Mouse (Mus musculus) urinary bladder, adult 18-20 months (tissue): ENCODE results near the gene Aldh1a1.
"Not testable (repeated sequence)": the region's sequence is repeated elsewhere in the genome, so short reads cannot be mapped to it uniquely, and the experiment has no call there.

Experiments
- DNase-seq, 2 experiments: peaks; one replicate each; pipeline ENCODE4 v3.0.0; 2022; ENCODE audit warnings: low spot score in 2 of 2, mixed read lengths in 2 of 2

Aldh1a1 gene

DNA sequence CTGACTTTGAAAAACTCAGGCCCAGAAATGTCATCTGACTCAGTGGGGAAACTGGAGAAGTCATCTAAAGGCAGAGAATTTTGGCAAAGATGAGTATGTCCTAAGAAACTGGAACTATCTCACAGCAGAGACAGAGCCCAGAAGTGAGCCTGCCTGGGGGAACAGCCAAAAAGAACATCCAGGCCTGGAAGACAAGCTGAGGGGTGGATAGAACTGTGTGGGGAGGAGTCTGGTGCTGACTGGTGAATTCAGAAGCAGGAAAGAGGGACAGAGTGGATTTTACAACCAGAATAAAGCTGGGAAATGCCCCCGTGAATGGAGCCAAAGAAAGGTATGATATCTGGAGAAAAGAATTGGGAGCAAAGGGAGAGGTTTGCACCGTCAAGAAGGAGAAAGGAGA, at the start of gene Aldh1a1:
Aldh1a1 (plus strand) TSS at position 225 of the 400 bp plus-strand sequence.
- peak in 1 of 2 experiments; percentile 64 for DNase-seq

DNA sequence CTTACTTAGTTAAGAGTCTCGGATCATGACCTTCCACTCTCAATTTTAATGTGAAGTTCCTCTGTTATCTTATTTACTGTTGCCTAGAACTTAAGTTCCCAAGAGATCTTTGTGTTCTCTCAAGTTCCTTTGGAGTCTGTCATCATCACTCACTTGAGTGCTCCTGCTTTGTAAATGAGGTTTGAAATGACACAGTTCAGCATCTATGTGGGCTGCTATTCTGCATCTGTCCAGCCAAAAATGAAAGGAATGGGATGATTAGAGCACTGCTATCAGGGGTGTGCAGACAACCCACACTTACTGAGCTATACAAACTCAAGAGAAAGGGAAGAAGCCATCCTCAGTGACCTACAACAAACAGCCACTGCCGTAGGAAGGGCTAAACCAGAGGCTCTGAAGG, 44.7 kb upstream of the Aldh1a1 start:
- no peak for DNase-seq

DNA sequence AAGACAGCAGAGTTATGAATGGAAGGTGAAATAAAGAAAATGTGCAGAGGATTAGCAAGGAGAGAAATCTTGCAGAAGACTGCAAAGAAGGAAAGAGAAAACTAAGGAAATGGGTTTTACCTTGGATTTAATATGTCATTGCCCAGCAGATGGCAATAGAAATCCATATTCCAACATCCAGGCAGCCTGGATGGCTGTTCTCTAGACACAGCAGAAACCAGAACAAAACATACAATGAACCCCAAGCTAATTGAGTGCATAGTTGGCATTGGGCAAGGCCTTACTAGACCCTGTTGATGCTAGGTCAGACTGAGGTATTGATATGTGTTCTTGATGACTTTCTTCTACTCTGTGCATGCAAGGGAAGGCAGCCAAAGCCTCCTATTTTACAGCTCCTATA, 43.0 kb upstream of the Aldh1a1 start:
- DNase-seq, result no peak

DNA sequence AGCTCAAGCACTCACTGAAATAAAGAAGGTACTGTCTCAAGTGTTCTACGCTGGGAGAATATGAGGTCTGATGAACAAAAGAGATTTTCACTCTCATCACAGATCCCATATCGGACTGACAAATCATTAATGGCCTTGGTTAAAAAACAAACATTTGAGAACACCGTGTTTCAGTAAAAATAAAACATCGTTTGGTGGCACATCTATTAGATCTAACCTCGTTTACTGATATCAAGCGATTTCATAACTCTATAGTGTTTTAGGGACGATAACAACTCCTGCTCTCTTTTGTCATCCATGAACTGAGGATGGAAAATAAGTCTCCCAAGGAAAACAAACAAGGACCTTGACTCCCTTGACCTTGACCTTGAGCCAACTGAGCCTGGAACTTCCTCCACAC, 41.5 kb upstream of the Aldh1a1 start:
- DNase-seq, result no peak

DNA sequence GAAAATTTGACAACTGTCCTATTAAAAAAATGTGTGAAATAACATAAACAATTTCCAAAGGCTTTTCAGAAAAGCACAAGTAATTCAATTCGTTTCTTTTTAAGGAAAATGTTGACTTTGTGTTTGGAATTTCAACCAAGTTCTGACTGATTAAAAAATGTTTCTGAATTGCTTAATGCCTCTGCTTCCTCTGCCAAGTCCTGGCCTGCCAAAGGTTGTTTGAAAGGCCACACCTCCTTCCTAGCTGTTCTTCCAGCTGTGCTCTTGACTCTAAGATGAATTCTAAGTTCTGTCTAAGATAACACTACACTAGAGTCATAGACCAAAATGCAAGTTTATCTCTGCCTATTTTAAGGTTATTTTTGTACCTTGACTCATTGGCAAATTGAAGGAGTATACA, 8.0 kb upstream of the Aldh1a1 start:
- DNase-seq, result peak in 1 of 2 experiments; percentile 59

DNA sequence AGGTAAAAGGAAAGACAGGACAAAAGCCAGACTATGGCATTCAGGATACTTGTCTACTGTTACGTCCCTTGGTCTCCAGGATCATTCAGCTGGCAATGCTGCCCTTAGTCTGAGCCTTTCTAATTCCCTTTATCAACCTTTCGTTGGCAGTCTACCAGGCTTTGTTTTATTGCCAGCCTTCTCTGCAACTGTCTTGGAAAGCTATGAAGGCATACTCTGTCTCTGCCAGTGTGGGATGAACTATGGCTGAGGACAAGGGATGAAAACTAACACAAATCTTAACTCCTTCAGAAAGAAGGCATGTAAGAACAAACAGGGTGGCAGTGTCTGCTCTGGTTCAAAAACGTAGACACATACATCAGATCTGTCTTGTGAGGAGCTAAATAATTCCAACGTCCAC, 565 bp upstream of the Aldh1a1 start:
- peak in 1 of 2 experiments; percentile 15 for DNase-seq

DNA sequence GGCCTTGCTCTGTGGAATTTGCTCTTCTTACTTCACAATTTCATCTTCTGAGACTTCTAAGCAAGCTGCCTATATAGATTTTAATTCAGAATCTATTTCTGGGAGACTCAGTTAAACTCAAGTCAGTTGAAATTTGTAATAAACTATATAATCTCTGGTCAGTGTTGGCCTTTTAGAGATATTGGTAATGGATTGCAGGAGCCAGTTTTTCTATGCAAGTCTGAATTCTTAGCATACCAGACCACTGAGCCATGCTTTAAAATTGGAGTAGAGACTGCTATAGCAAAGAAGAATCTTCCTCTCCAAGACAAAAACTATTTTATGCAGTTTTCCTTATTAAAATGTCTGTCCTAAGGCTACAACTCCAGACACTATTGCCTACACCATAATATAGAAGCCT, 4.0 kb downstream of the Aldh1a1 start:
- no peak for DNase-seq

DNA sequence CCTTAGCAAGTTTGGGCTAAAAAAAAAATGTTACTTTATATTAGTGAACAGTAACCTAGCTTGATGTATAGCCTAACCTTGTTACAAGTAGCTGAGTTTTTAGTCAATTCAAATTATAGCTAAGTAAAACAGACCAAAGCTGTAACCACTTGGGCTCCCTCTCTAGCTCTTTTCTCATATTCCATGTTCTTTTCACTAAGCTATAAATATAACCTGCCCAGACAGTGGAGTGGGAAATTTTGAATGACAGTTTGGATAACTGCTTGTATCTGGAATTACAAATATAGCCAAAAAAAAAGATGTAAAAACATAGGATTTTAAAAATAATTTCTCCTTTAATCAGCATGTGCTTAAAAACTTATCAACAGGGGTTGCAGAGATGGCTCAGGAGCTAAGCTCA, 12.8 kb downstream of the Aldh1a1 start:
- no peak for DNase-seq

DNA sequence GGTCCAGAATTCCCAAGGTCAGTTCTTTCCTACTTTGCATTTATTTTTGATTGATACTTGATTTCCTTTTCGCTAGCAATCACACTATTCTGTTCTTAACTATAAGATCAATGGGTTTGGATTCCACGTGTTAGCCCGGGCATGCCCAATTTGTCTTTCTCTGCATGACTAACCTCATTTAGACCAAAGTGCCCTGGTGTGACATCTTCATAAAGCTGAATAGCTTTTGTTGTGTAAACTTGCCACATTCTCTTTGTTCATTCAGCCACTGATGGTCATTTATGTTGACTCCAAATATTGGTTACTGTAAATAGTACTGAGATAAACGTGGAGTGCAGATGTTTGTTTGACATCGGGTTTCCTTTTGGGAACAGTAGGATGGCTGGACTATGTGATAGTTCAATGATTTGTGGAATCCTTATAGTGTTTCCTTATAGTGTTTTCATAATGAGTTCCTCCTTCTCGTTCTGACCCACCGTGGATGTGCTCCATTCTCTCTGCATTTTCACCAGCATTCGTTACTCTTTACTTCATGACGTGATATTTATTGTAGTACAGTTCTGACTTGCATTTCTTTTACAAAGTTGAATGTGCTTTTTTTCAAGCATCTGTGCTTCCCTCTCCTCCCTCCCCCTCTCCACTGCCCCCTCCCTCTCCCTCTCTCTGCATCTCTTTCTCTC, 14.6 kb downstream of the Aldh1a1 start:
- no peak for DNase-seq

DNA sequence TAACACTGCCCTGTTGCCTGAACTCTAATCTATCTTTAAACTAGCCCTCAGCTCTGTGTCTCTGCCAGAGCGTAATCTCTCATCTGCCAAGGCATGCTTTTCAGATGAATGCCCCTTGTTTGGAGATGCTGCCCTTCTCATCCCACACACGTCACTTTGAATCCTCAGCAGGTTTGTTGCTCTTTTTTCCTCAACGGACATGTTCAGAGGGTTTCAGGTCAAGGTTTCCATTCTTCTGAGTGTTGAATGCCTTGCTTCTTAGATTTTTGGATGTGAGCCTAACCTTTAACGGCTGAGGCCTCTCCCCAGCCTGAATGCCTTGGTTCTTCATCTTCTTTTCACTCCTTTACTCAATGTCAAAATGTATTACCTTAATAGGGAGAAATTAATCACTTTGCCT, 16.1 kb downstream of the Aldh1a1 start:
- DNase-seq, result no peak

DNA sequence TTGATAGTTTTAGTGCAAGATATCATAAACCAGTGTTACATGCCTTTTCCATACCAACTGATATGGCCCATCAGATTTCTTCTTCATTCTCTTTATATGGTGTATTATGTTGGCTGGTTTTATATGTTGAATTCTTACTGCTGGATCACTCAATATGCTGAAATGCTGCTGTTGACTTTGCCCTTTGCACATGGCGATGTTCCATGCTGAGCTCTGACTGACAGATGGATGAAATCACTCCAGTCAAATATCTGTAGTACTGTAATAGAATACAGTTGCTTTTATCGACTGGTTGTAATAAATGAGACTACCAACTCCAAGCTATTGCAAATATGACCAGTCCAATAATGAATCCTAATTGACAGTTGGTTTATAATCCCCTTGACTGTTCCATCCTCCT, 19.5 kb downstream of the Aldh1a1 start:
- DNase-seq, result no peak

DNA sequence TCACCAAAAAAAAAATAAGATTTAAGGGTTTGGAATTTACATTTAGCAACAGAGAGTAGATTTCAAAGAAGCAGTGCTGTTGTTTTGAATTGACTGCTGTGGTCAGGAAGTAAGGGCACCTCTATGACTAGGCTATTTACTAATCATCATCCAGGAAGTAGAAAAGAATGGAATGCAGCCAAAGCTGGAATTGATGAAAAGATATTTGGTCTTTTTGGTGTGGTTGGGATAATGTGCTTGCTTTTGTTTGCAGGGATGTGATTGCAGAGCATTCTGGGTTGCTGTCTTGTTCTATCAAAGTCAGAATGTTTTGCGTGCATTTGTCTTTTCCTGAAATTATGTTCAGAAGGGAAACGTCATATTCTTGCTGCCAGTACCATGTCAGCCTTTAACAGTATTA, 20.7 kb downstream of the Aldh1a1 start:
- no peak for DNase-seq

DNA sequence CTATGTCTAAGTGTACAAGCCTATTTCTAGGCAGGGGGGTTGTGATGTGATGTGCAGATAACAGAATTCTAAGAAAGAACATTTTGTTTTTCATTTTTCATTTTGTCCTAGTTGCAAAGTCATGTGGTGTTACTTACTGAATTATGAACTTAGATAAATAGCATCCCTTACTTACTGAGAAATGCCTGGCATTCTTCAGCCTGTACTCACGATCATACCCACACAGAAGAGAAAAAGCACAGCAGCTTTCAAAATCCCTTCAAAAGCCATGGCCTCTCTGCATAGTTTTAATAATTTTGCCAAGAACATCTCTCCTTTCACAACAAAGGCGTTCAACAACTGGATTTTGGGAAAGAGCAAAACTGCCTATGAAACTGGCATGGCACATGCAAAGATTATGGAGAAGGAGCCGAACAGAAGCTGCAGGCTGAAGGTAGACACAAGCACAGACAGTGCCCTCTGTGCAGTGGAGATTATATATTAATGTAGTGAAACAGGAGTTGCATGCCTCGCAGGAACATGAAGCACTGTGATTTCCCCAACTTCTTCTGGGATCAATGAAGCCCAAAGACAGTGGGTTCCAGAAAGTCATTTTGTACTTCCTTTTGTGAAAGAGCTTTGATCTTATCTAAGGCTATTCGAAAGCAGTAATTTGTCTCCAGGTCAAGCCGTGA, 21.3 kb downstream of the Aldh1a1 start:
- no peak for DNase-seq

DNA sequence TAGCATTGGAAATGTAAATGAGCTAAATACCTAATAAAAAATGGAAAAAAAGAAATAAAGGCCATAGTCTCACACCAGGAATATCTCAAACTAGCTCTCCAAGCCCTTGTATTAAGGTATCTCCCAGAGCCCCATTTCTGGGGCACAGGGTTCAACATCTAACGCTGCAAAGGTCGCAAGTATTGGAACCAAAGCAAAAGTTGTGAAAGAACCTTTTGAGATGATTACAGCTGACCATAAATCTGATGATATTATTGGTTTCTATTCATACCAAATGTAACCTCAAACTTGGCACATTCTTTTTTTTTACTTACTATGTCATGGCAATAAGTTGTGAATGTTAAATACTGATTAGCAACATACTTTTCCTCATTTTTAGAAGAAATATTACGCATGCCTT, 24.0 kb downstream of the Aldh1a1 start:
- no peak for DNase-seq

DNA sequence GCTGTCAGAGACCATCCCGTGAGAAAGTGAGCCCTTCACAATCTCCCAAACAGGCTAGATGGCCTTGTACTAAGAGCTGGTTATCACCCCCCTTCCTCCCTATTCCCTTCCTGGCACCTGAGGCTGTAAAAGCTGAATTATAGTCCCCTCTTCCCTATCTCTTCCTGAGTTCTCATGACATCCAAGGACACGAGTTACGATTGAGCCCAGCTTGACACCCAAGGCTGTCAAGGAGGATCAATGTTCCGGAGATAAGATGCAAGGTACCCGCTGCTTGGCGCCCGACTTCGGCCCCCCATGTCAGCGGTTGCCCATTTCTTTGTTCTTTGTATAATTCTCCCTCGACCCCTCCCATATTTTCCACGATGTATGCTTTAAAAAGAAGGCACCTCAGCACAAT, 36.6 kb downstream of the Aldh1a1 start:
- not testable (repeated sequence) for DNase-seq

DNA sequence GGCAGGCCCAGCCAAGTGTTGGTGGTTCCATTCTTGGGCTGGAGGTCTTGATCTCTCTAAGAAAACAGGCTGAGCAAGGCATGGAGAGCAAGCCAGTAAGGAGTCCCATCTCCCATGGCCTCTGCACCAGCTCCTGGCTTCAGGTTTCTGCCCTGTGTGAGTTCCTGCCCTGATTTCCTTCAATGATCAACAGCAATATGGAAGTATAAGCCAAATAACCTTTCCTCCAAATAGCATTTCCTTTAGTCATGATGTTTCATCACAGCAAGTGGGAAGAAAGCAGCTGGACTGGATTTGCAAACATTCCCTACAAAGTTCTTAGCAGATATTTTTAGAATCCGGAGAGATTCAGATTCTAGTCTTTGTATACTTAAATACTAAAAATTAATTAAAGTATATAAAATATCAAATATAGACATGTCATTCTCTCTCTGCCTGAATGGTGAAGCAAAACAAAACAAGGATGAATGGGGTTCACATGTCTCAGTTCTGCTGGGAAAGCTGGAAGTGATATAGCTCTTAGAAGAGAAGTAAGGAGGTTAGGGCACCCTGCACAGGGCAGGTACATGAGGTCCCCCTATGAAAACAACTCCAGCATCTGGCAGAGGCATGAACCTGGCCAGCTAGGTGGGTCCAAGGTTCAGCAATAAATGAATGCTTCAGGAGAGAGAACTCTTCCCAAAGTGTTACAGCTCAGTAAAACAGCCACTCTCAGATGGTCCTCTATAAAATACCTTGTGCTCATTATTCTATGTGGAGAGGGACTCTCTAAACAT, 37.6 kb downstream of the Aldh1a1 start:
- no peak for DNase-seq

DNA sequence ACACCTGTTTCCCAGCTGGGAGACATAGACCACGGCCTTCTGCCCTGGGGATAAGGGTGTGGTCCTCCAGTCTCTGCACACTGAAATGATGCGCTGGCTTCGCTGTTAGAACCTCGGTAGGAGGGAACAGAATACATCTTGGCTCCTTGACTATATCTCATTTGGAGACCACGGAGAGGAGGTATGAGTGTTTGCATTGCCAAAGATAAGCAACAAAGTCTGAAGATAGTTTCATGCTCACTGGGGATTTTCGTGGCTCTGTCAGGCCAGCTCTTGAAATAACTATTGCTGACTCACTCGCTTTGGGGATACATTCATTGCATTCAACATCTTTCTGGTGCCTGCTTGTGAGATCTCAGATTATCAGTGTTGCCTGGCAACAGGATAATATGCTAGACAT, 44.0 kb downstream of the Aldh1a1 start:
- no peak for DNase-seq

DNA sequence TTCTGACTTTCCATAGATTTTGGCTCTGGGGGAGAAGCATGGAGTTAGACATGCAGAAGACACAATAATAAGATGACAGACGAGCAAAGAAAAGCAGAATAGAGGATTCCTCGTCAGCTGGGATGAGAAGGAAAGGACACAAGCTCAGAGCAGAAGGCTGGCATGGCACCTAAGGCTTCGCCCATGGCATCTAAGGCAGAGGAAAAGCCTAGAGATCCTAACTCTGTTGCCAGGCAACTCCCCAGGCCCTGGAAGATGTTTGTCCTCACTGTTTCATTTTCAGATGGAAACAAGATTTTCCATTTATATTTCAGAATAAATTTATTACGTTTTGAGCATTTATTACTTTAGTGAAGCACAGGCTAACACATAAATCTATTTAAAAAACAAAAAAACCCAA, 48.5 kb downstream of the Aldh1a1 start:
- no peak for DNase-seq

DNA sequence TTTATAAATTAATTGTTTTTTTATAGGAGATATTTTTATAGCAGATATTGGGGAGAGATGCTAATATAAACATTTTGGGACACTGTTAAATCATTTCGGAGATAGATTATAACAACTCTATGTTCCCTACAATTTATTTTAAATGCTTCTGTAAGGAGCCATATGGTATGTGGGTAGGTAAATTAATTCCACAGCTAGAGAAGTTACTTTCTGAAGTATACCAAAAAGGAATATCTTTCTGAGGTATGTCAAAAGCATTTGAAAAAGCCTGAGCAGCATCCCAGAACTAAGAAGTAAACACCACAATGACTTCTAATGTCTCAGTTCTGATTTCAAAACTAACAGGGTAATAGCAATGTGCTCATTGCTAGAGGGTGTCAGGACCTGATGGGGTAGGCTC, 49.4 kb downstream of the Aldh1a1 start:
- DNase-seq, result no peak

DNA sequence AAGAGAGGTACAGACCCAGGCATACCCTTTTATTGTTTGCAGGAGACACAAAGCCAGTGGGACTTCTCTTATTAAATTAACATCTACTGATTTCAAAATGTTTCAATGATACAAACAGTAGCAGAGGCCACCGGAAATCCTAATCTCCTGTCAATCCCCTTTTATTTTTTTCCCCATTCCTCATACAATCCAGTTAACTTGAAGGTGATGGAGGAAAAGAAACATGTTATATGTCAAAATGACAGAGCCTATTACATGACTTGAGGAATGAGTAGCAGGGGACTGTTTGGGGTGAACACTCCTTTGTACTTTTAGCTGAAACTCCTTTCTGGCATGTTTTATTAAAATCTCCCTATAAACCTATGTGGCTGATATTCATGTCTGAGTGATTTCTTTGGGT, 51.3 kb downstream of the Aldh1a1 start:
- DNase-seq, result no peak

DNA sequence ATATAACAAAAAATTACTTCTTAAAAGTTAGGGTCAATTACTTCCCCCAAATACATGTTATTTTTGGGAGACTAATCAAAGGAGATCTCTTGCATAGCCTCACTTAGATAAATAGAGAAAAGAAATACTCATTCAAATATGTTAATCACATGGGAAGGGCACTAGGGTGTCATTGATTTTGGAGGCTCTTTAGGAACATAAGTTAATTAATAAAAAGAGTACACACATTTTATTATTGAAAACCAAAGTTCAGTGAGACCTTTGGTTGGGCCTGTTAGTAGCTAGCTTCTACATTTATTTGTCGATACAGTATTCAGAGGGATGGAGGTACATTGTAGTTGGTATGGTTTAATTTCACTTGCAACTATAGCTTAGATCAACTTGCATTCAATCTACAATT, 52.4 kb downstream of the Aldh1a1 start:
- DNase-seq, result no peak

DNA sequence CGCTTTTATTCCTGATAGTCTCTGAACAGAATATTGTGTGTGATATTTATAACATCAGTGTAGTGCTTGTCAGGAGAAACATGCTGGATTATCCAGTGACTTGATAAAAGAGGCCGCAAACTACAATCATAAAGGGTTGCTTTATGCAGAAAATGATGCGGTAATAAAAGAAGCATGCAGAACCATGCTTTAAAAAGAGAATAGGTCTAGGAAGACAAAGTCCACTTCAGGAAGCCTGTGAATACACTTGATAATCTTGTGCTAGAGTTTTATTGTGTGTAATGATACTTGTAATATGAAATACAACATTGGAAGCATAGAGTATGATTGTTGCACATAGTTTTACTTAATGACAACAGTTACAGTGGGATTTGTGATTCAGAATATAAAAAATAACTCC, 54.5 kb downstream of the Aldh1a1 start:
- no peak for DNase-seq

DNA sequence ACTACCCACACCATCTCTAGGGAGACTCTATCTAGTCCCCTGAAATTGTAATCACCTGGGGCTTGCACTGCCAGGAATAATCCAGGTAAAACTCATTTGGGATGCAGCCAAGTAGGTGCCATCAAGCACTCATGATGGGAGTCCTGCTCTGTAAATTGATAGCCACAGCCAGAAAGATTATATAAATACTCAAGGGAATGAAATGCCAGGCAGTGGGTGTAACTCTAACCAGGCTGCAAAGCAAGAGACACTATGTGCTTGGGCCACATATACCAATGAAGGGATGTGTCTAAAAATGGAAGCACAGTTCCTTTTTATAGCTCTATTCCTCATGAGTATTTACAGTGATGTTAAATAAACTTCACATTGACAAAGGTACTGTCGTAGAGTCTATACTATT, 56.9 kb downstream of the Aldh1a1 start:
- no peak for DNase-seq
